In the genomic region with DNA sequence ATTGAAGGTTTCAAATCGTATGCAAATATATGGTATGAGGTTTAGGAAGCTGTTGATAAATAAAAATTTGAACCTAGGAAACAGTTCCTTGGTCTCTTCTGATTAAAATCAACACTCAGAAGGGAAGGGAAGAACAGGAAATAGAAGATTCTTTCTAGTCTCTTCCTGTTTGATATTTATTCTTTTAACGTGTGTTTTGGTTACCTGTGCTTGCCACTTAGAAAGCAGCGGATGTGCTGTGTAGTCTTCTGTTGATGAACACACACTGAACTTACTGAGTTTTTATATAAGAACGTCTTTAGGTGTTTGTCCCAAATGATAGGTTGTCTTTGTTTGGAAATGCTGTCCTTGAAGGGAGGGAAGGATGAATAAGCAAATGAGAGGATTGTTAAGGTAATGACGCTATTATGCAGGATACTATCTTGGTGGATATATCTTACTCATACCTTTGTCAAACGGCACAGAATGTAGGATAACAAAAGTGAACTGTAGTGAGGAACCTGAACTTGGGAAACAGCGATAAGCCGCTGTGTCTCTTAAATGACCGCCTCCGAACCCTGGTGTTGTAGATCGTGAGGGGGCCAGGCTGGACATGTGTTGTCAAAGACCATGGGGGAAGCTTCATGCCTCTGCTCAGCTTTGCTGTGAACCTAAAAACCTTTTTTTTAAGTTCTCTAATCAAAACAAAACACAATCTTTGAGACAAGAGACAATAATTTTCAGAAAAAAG, we compare ENCODE assay signal across 8 mouse cellular contexts. TPM values are rescaled to one million over a fixed set of nuclear protein-coding genes. Genes with fewer than 3 reads are reported as not detected.
A peak's percentile ranks its signal among the peaks of the same experiment; 100 is the strongest.
DNase-seq lines count a peak whose midpoint lies in the region; ATAC-seq and TF ChIP-seq lines count a peak whose summit lies in the region.

No protein-coding gene starts in this region.

- TF ChIP-seq CTCF in lung, embryonic 14.5 days (IDR thresholded peaks at IDR 0.05; ENCODE audit: low read depth) = no peak

- no peaks in the 10 kb centered on the region for H3K9me3 ChIP-seq in lung, embryonic 14.5 days (ENCODE audit: low read depth, low read length)
- H3K9me3 ChIP-seq in embryonic facial prominence, embryonic 11.5 days (replicated peaks; ENCODE audit: control insufficient read depth, low read length) = no peaks in the 10 kb centered on the region
- no peaks in the 10 kb centered on the region for H3K9me3 ChIP-seq in intestine, embryonic 14.5 days (ENCODE audit: control insufficient read depth, low read length)
- H3K9me3 ChIP-seq in neural tube, embryonic 13.5 days = no peaks in the 10 kb centered on the region

- no peak for ATAC-seq in lung, embryonic 14.5 days (ENCODE audit: insufficient read depth)
- no peak for ATAC-seq in embryonic facial prominence, embryonic 11.5 days (replicated peaks; ENCODE audit: insufficient number of reproducible peaks, low FRiP score, low TSS enrichment, low read depth)
- no peak for ATAC-seq in intestine, embryonic 14.5 days (replicated peaks; ENCODE audit: low FRiP score, low TSS enrichment, low read depth)
- ATAC-seq in neural tube, embryonic 13.5 days (ENCODE audit: low read depth) = no peak

- 40% methylated on average over 11 of the region's 11 CpGs for WGBS in lung, embryonic 14.5 days
- WGBS in embryonic facial prominence, embryonic 11.5 days = 54% methylated on average over 11 of the region's 11 CpGs
- 45% methylated on average over 11 of the region's 11 CpGs for WGBS in intestine, embryonic 14.5 days
- WGBS in neural tube, embryonic 13.5 days = 66% methylated on average over 11 of the region's 11 CpGs

- no peaks in the 10 kb centered on the region for H3K36me3 ChIP-seq in lung, embryonic 14.5 days (ENCODE audit: insufficient read depth)
- no peaks in the 10 kb centered on the region for H3K36me3 ChIP-seq in embryonic facial prominence, embryonic 11.5 days (replicated peaks; ENCODE audit: control insufficient read depth, insufficient read depth, low read depth, low read length)
- H3K36me3 ChIP-seq in intestine, embryonic 14.5 days (ENCODE audit: control insufficient read depth, insufficient read depth, low read length) = no peaks in the 10 kb centered on the region
- no peaks in the 10 kb centered on the region for H3K36me3 ChIP-seq in neural tube, embryonic 13.5 days

- H3K4me1 ChIP-seq in lung, embryonic 14.5 days (ENCODE audit: insufficient read depth) = 0 out of 2 replicates have a peak, but pooled peaks cover 3% of the 10 kb centered on the region
- no peaks in the 10 kb centered on the region for H3K4me1 ChIP-seq in embryonic facial prominence, embryonic 11.5 days (ENCODE audit: control insufficient read depth, insufficient read depth, low read length)
- H3K4me1 ChIP-seq in intestine, embryonic 14.5 days (replicated peaks; ENCODE audit: control insufficient read depth, insufficient read depth, low read length) = peaks cover 16% of the 10 kb centered on the region
- H3K4me1 ChIP-seq in neural tube, embryonic 13.5 days (replicated peaks) = peaks cover 28% of the 10 kb centered on the region

- no peak overlapping the region for H3K27ac ChIP-seq in lung, embryonic 14.5 days (ENCODE audit: low read depth)
- no peak overlapping the region for H3K27ac ChIP-seq in embryonic facial prominence, embryonic 11.5 days (replicated peaks; ENCODE audit: low read depth, low read length)
- peak overlapping the region; percentile 69; the same call in 1 of the 2 replicates for H3K27ac ChIP-seq in intestine, embryonic 14.5 days (ENCODE audit: low read depth)
- no peak overlapping the region for H3K27ac ChIP-seq in neural tube, embryonic 13.5 days (replicated peaks)

- peak overlapping the region; percentile 89 for H3K9ac ChIP-seq in lung, embryonic 14.5 days
- no peak overlapping the region; the same call in 1 of the 2 replicates for H3K9ac ChIP-seq in embryonic facial prominence, embryonic 11.5 days (replicated peaks; ENCODE audit: low read length)
- H3K9ac ChIP-seq in intestine, embryonic 14.5 days (ENCODE audit: low read length) = peak overlapping the region; percentile 93; the same call in 1 of the 2 replicates
- H3K9ac ChIP-seq in neural tube, embryonic 13.5 days = peak overlapping the region; percentile 80

- peak overlapping the region; percentile 83 for H3K4me2 ChIP-seq in lung, embryonic 14.5 days
- peak overlapping the region; percentile 78 for H3K4me2 ChIP-seq in embryonic facial prominence, embryonic 11.5 days (ENCODE audit: low read depth, low read length)
- H3K4me2 ChIP-seq in intestine, embryonic 14.5 days (ENCODE audit: low read length) = peak overlapping the region; percentile 57
- peak overlapping the region; percentile 68 for H3K4me2 ChIP-seq in neural tube, embryonic 13.5 days

- peak overlapping the region; percentile 72 for H3K4me3 ChIP-seq in lung, embryonic 14.5 days (ENCODE audit: low read depth, low read length)
- peak overlapping the region; percentile 85 for H3K4me3 ChIP-seq in embryonic facial prominence, embryonic 11.5 days (ENCODE audit: low read depth, low read length)
- H3K4me3 ChIP-seq in intestine, embryonic 14.5 days (ENCODE audit: low read depth, low read length) = peak overlapping the region; percentile 80
- H3K4me3 ChIP-seq in neural tube, embryonic 13.5 days = peak overlapping the region; percentile 62

- H3K27me3 ChIP-seq in lung, embryonic 14.5 days (ENCODE audit: insufficient read depth, low read length) = no peaks in the 10 kb centered on the region
- H3K27me3 ChIP-seq in embryonic facial prominence, embryonic 11.5 days (ENCODE audit: control insufficient read depth, insufficient read depth, low read length) = no peaks in the 10 kb centered on the region
- no peaks in the 10 kb centered on the region for H3K27me3 ChIP-seq in intestine, embryonic 14.5 days (replicated peaks; ENCODE audit: control insufficient read depth, insufficient read depth, low read length)
- peaks cover 8% of the 10 kb centered on the region; the same call in 1 of the 2 replicates for H3K27me3 ChIP-seq in neural tube, embryonic 13.5 days

- no peak for DNase-seq in lung, embryonic 14.5 days
- no peak for DNase-seq in lung, postnatal 36 days
- no peak for DNase-seq in embryonic facial prominence, embryonic 11.5 days (ENCODE audit: low spot score)
- peak; percentile 52 for DNase-seq in intestine, embryonic 14.5 days (ENCODE audit: low spot score)
- DNase-seq in yolk sac, embryonic 10.5 days (ENCODE audit: low spot score) = no peak
- DNase-seq in ovary, postnatal 14 days (ENCODE audit: low spot score) = no peak
- DNase-seq in frontal cortex, postnatal 14 days (ENCODE audit: low spot score in 2 of 2) = no peak

RNA-seq across cellular contexts. Expression of a gene that starts 1.4 kb away (rescaled TPM):
- polyA plus RNA-seq in lung, embryonic 14.5 days (2014; fragmentation: Nextera tagmentation; extraction: Ambion mirVana) = 77.0 and 78.9 TPM in 2 replicates
- polyA plus RNA-seq in embryonic facial prominence, embryonic 11.5 days (2014; fragmentation: Nextera tagmentation; extraction: Ambion mirVana) = 125 and 130 TPM in 2 replicates
- polyA plus RNA-seq in intestine, embryonic 14.5 days (2014; fragmentation: Nextera tagmentation; extraction: Ambion mirVana) = 114 and 132 TPM in 2 replicates
- 72.7 and 73.9 TPM in 2 replicates for polyA plus RNA-seq in neural tube, embryonic 13.5 days (2015; fragmentation: Nextera tagmentation; extraction: Ambion mirVana)
